Mouse (Mus musculus): ENCODE measurements around the gene Cacna2d3. TPM values are rescaled to one million over a fixed set of nuclear protein-coding genes. Genes with fewer than 3 reads are reported as not detected.

Cacna2d3 gene
- polyA plus RNA-seq, 1 experiment from 2014 or later = 14.8 TPM

DNA sequence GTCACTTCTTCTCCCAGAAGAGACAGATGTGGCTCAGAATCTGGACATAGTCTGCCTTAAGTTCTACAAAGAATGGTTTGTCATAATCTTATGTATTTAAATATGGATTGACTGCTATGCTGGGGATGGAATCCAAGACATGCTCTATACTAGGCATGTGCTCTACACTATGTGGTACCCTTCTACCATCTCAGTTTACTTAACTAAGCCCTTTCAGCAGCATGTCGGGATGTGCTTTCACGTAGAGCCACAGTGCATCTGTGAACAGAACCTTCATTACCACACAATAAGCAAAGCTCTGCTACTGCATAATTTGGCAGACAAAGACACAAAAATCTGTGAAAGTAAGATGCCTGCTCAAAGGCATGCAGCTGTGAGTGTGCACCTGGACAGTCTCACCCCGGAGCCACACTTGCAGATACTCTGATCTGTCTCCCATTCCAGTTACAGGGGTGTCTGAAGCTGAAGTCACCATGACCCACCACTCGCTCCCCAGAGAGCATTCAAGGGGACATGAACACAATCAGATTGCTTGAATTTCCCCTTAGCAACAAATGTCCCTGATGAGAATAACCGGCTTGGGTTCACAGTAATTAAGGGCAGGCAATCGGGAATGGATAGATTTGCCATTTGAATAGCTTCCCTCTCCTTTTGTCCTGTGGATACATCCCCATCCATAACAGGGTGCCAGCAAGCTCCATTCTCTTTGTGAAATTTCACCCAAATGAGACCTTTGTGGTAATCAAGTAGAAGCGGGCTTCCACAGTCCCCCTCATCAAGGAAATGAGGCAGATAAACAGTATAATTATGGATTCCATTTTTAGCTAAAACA is 773.4 kb downstream of the Cacna2d3 start:
- H3K36me3 ChIP-seq = no peaks in the 10 kb centered on the region
- no peak overlapping the region for H3K4me2 ChIP-seq (replicated peaks)
- H3K27me3 ChIP-seq = peaks cover 4% of the 10 kb centered on the region; the same call in 1 of the 2 replicates
- H3K4me3 ChIP-seq = no peak overlapping the region
- no peaks in the 10 kb centered on the region for H3K4me1 ChIP-seq
- no peak for ATAC-seq (ENCODE audit: insufficient number of reproducible peaks, insufficient read depth, low FRiP score, low TSS enrichment)
- H3K9ac ChIP-seq = no peak overlapping the region
- WGBS = 66% methylated on average over 7 of the region's 7 CpGs
- no peak overlapping the region for H3K27ac ChIP-seq
- H3K9me3 ChIP-seq = no peaks in the 10 kb centered on the region

DNA sequence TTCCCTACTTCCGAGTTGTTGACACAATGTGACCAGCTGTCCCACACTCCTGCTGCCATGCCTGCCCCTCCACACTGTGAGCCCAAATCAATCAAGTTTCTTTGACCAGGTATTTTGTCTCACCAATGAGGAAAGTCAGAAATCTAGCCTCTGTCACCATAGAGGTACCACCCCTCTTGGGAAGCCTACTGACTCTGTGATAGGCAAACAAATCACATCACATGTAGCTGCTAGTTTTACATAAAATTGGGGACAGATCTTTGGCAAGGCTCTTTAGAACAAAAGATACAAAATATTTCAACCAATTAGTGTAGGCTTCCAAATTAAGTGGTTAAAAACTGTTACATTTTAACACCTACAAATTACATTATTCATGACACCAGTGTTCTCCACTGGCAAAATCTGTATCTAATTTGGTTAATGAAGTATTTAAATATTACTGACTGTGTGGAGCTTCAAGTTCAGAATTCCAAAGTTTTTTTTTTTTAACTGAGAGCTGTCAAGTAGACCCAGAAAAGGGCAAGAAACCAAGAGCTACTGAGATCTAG is 788.8 kb downstream of the Cacna2d3 start:
- Histone ChIP-seq H3K4me3 (no peak overlapping the region), H3K9ac (no peak overlapping the region), H3K9me3 (no peaks in the 10 kb centered on the region), H3K36me3 (no peaks in the 10 kb centered on the region), H3K27me3 (no peaks in the 10 kb centered on the region), H3K4me2 (replicated peaks) (no peak overlapping the region), H3K4me1 (no peaks in the 10 kb centered on the region), H3K27ac (no peak overlapping the region)
- WGBS = 93% methylated on average over 1 of the region's 1 CpGs
- no peak for ATAC-seq (ENCODE audit: insufficient number of reproducible peaks, insufficient read depth, low FRiP score, low TSS enrichment)

DNA sequence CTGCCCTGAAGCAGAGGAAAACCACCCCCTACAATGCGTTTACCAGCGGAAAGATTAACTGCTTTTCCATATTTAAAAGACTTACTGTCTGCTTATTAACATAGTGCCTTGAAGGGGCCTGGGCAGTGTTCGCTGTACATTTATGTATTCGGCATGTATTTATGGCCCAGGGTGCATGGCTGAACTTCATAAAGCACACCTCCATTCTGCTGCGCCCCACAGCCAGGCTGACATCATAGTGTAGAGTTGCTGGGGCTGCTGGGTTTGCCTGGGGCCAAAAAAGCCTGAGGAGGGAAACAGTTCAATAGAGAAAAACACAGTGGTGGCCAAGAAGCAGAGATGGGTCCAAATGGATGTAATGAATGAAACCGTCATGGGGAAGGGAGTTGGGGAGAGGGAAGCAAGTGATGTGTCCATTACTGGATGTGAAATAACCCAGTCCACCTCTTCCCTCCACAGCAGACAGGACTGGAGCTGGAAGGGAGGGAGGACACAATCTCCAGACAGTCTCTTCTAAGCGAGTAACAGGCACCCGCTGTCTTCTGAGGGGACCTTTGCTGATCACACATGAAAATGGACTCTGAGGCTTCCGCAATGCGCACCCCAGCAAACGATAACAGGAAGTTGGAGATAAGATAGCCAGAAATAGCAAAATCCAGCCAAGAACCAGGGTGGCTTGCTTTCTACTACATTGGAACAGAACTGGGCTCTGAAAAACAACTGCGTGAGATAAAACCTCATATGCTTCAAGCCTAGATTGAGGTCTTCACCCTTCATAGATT is 798.3 kb downstream of the Cacna2d3 start:
- ATAC-seq (ENCODE audit: insufficient number of reproducible peaks, insufficient read depth, low FRiP score, low TSS enrichment) = no peak
- Histone ChIP-seq H3K4me3 (no peak overlapping the region), H3K27me3 (no peaks in the 10 kb centered on the region), H3K36me3 (no peaks in the 10 kb centered on the region), H3K4me2 (replicated peaks) (no peak overlapping the region), H3K9me3 (no peaks in the 10 kb centered on the region), H3K9ac (no peak overlapping the region), H3K27ac (no peak overlapping the region), H3K4me1 (peaks cover 8% of the 10 kb centered on the region; the same call in 1 of the 2 replicates)
- WGBS = 82% methylated on average over 12 of the region's 12 CpGs

DNA sequence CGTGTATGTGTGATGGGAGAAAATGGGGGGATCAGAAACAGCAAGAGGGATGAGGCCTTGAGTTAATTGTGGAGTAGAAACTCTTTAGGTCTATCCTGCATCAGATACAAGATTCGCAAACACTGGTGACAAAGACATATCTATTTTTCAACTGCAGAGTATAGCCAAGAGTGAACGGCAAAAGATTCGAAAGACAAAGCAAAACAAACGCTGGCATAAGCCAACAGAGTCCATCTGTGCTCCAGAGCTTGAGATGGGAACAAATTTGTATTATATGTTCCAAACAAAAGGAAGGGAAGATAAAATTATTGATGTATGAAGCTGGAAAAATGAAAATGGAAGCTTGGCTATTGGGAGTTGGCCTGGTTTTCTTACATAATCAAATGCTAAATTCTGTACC is 802.8 kb downstream of the Cacna2d3 start:
- Histone ChIP-seq H3K4me2 (replicated peaks) (no peak overlapping the region), H3K36me3 (no peaks in the 10 kb centered on the region), H3K27me3 (no peaks in the 10 kb centered on the region), H3K9ac (no peak overlapping the region), H3K4me3 (no peak overlapping the region), H3K27ac (no peak overlapping the region), H3K9me3 (no peaks in the 10 kb centered on the region), H3K4me1 (peaks cover 8% of the 10 kb centered on the region; the same call in 1 of the 2 replicates)
- 89% methylated on average over 5 of the region's 5 CpGs for WGBS
- ATAC-seq (ENCODE audit: insufficient number of reproducible peaks, insufficient read depth, low FRiP score, low TSS enrichment) = no peak

DNA sequence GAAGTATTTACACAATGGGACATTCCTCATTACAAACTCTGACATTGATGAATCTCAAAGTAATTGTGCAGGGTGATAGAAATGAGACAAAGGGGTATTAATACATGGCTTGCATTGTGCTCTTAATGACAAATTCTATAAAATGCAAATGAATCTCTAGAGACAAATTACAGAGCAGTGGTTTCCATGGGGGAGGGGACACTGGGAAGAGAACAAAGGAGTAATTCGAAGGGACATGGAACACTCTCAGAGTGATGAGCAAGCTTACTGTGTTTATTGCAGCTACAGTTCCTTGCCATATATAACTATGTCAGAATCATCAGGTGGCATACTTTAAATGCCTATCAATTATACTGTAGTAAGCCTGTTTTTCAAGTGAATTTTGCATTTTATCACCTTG is 806.7 kb downstream of the Cacna2d3 start:
- no peak overlapping the region for H3K9ac ChIP-seq
- no peaks in the 10 kb centered on the region for H3K4me1 ChIP-seq
- H3K9me3 ChIP-seq = no peaks in the 10 kb centered on the region
- no peaks in the 10 kb centered on the region for H3K36me3 ChIP-seq
- ATAC-seq (ENCODE audit: insufficient number of reproducible peaks, insufficient read depth, low FRiP score, low TSS enrichment) = no peak
- H3K4me2 ChIP-seq (replicated peaks) = no peak overlapping the region
- H3K4me3 ChIP-seq = no peak overlapping the region
- no peaks in the 10 kb centered on the region for H3K27me3 ChIP-seq
- no peak overlapping the region for H3K27ac ChIP-seq
- 49% methylated on average over 1 of the region's 1 CpGs for whole genome bisulfite sequencing

DNA sequence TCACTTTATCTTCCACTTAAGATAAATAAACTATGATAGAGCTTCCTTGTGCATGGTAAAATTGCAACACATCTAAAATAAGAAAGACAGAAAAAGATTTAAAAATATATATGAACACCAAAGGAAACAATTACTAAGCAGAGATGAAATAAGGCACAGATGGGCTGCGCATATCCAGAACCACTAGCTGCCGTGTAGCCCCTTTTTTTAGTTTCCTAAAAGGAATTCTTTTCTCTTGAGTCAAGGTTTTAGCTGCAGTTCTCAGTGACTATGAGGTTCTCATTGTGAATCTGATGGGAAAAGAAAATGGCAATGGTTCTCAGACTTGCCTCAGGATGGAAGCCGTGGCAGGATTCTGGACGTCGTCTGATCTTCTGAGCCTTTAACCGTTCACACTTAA is 814.0 kb downstream of the Cacna2d3 start:
- no peak overlapping the region for H3K27ac ChIP-seq
- H3K4me3 ChIP-seq = no peak overlapping the region
- H3K4me2 ChIP-seq (replicated peaks) = no peak overlapping the region
- no peak for ATAC-seq (ENCODE audit: insufficient number of reproducible peaks, insufficient read depth, low FRiP score, low TSS enrichment)
- H3K9ac ChIP-seq = no peak overlapping the region
- WGBS = 61% methylated on average over 6 of the region's 6 CpGs
- no peaks in the 10 kb centered on the region for H3K9me3 ChIP-seq
- no peaks in the 10 kb centered on the region for H3K36me3 ChIP-seq
- H3K4me1 ChIP-seq = no peaks in the 10 kb centered on the region
- no peaks in the 10 kb centered on the region for H3K27me3 ChIP-seq

DNA sequence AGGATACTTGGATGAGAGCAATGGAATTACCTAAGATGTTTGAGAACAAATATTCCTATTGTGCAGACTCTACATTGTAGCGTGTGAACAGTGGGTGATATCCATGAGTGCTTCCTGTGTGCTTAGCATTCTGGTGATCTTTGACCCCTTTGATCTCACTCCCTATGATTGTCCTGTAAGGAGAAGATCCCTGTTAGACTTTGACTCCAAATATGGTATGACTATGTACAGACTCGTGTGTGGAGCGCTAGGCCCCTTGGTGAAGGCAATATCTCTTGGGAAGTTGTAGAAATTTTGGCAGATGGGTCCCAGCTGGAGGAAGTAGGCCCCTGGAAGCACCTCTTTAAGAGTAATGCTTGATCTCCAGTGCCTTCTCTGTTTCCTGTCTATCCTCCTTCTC is 829.1 kb downstream of the Cacna2d3 start:
- H3K36me3 ChIP-seq = no peaks in the 10 kb centered on the region
- H3K27me3 ChIP-seq = no peaks in the 10 kb centered on the region
- no peak overlapping the region for H3K9ac ChIP-seq
- H3K9me3 ChIP-seq = no peaks in the 10 kb centered on the region
- no peak overlapping the region for H3K27ac ChIP-seq
- no peak for ATAC-seq (ENCODE audit: insufficient number of reproducible peaks, insufficient read depth, low FRiP score, low TSS enrichment)
- no peak overlapping the region for H3K4me3 ChIP-seq
- H3K4me2 ChIP-seq (replicated peaks) = no peak overlapping the region
- 68% methylated on average over 3 of the region's 3 CpGs for whole genome bisulfite sequencing
- no peaks in the 10 kb centered on the region for H3K4me1 ChIP-seq

DNA sequence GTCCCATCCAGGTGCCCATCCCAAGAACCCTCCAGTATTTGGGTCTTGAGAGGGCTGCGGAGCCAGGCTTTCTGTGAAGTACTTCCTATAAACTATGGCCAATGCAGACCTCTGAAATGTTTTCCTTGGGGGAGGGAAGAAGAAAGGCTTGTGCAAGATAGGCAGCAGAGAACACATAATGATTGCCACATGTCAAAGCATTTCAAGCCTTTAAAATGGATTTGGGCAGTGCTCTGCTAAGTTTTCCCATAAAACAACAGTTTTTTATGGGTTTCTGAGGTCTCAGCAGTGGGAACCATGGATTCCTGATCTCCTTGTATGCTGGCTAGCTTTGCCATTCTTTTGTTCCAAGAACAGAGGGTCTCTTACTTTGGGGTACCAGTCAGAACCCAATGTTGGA is 834.3 kb downstream of the Cacna2d3 start:
- no peak overlapping the region for H3K27ac ChIP-seq

DNA sequence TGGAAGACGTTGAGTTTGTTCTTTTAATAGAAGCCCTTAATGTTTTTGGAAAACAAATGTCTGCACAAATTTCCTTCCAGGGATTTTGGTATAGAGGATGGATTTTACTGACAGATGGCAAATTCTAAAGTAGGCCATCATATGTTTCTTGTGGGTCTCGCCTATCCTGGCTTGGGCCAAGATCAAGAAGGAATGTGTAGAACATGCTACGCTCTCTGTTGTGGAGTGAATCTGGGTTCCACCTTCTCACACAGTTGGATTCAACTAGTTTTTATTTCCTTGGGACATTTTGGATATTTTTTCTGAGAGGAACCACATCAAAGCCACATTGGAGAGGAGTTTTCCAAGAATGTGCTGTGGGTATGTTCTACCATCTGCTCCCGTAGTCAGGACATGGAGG is 835.0 kb downstream of the Cacna2d3 start:
- H3K4me1 ChIP-seq = no peaks in the 10 kb centered on the region
- 84% methylated on average over 4 of the region's 4 CpGs for WGBS
- H3K4me3 ChIP-seq = no peak overlapping the region
- no peak for ATAC-seq (ENCODE audit: insufficient number of reproducible peaks, insufficient read depth, low FRiP score, low TSS enrichment)
- no peaks in the 10 kb centered on the region for H3K36me3 ChIP-seq
- no peak overlapping the region for H3K27ac ChIP-seq
- no peaks in the 10 kb centered on the region for H3K9me3 ChIP-seq
- no peak overlapping the region for H3K9ac ChIP-seq
- no peaks in the 10 kb centered on the region for H3K27me3 ChIP-seq
- H3K4me2 ChIP-seq (replicated peaks) = no peak overlapping the region

More for the DNA sequence above, 834.3 kb downstream of the Cacna2d3 start:
- Histone ChIP-seq H3K4me3 (no peak overlapping the region), H3K4me2 (replicated peaks) (no peak overlapping the region), H3K9ac (no peak overlapping the region), H3K27me3 (no peaks in the 10 kb centered on the region), H3K36me3 (no peaks in the 10 kb centered on the region), H3K4me1 (no peaks in the 10 kb centered on the region), H3K9me3 (no peaks in the 10 kb centered on the region)
- 59% methylated on average over 1 of the region's 1 CpGs for WGBS
- no peak for ATAC-seq (ENCODE audit: insufficient number of reproducible peaks, insufficient read depth, low FRiP score, low TSS enrichment)

DNA sequence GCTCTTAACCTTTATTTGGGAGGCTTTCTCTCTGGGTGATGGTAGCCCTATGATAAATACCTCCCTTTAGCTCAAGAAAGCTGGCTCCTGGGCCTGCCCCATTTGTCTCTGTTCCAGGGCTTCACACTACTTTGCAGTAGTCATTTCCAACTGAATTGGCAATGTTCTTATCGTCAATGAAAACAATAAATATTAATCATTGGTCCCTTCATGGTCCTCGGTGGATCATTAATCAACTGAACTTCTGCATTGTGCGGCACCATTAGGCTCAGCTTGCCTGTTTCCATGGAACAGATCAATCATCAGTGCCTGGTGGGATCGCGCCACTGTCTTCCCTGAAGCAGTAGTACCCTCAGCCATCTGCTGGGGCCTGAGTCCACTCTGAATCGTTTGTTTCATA is 850.7 kb downstream of the Cacna2d3 start:
- Histone ChIP-seq H3K4me1 (no peaks in the 10 kb centered on the region), H3K27me3 (no peaks in the 10 kb centered on the region), H3K9ac (no peak overlapping the region), H3K27ac (no peak overlapping the region), H3K4me2 (replicated peaks) (no peak overlapping the region), H3K4me3 (no peak overlapping the region), H3K9me3 (no peaks in the 10 kb centered on the region), H3K36me3 (no peaks in the 10 kb centered on the region)
- WGBS = 87% methylated on average over 6 of the region's 6 CpGs
- ATAC-seq (ENCODE audit: insufficient number of reproducible peaks, insufficient read depth, low FRiP score, low TSS enrichment) = no peak

DNA sequence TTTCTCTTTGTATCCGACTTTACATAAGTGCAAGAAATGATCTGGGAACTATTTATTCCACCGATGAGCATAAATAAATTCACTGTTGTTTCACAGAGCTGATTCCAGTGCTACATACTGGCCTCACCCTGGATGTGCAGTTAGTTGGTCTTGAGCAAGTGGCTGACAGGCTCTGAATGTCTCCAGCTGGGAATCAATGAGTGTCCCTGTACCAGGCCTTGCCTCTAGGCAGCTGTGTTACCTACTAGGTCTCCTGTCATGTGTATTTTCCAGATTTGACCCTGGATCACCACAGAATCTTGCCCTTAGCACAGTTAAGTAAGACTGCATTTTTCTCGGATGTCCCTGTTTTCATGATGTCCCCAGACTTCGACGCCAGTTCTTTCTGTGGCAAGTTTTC is 851.3 kb downstream of the Cacna2d3 start:
- no peak overlapping the region for H3K9ac ChIP-seq
- H3K36me3 ChIP-seq = no peaks in the 10 kb centered on the region
- no peaks in the 10 kb centered on the region for H3K27me3 ChIP-seq
- H3K9me3 ChIP-seq = no peaks in the 10 kb centered on the region
- ATAC-seq (ENCODE audit: insufficient number of reproducible peaks, insufficient read depth, low FRiP score, low TSS enrichment) = no peak
- no peaks in the 10 kb centered on the region for H3K4me1 ChIP-seq
- H3K4me3 ChIP-seq = no peak overlapping the region
- H3K4me2 ChIP-seq (replicated peaks) = no peak overlapping the region
- WGBS = 94% methylated on average over 5 of the region's 5 CpGs
- no peak overlapping the region for H3K27ac ChIP-seq

DNA sequence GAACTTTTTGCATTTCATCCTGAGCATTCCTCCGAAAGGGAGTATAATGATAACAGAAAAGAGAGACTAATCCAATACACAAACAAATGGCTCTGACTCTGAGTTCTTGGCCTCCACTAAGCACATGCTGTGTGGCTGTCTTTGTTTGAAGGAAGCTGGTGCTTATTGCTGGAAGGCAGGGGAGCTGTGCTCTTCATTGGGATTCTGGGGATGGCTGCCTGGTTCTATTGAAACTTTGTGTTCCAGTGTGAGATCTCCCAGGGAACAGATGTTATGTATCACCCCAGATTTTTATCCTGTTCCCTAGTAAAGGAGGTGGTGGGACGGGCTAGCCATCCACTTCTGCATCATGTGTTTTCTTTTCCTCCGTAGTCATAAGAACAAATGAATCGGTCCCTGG is 856.7 kb downstream of the Cacna2d3 start:
- WGBS = 58% methylated on average over 4 of the region's 4 CpGs
- H3K27me3 ChIP-seq = no peaks in the 10 kb centered on the region
- H3K27ac ChIP-seq = no peak overlapping the region
- H3K36me3 ChIP-seq = no peaks in the 10 kb centered on the region
- ATAC-seq (ENCODE audit: insufficient number of reproducible peaks, insufficient read depth, low FRiP score, low TSS enrichment) = no peak
- no peak overlapping the region for H3K9ac ChIP-seq
- no peaks in the 10 kb centered on the region for H3K9me3 ChIP-seq
- H3K4me1 ChIP-seq = no peaks in the 10 kb centered on the region
- H3K4me2 ChIP-seq (replicated peaks) = no peak overlapping the region
- H3K4me3 ChIP-seq = no peak overlapping the region
